Mouse (Mus musculus): ENCODE measurements at regions not wholly inside any gene's neighbourhood (a gene's known extent, or its start where the extent isn't known, plus 50 kb on each side); places are given as distances from the start of the nearest gene placed in this dataset.

- Histone ChIP-seq H3K4me3 (peak overlapping the region; percentile 5), H3K9ac (no peak overlapping the region), H3K4me1 (no peaks in the 10 kb centered on the region), H3K27ac (no peak overlapping the region), H3K27me3 (no peaks in the 10 kb centered on the region), H3K9me3 (no peaks in the 10 kb centered on the region), H3K36me3 (no peaks in the 10 kb centered on the region), H3K4me2 (peak overlapping the region; percentile 29)
- ATAC-seq (ENCODE audit: insufficient number of reproducible peaks, low FRiP score, low TSS enrichment, low read depth) = no peak
- WGBS = 47% methylated on average over 10 of the region's 10 CpGs
Measured at GRCm38 (mm10) chr3:149705724-149706123, 715.4 kb upstream of the Adgrl2 start.

- Histone ChIP-seq H3K27ac (no peak overlapping the region), H3K36me3 (no peaks in the 10 kb centered on the region), H3K4me2 (peak overlapping the region; percentile 29), H3K9ac (no peak overlapping the region), H3K9me3 (no peaks in the 10 kb centered on the region), H3K4me1 (no peaks in the 10 kb centered on the region), H3K27me3 (no peaks in the 10 kb centered on the region), H3K4me3 (peak overlapping the region; percentile 5)
- 74% methylated on average over 12 of the region's 12 CpGs for WGBS
- ATAC-seq (ENCODE audit: insufficient number of reproducible peaks, low FRiP score, low TSS enrichment, low read depth) = no peak
Measured at GRCm38 (mm10) chr3:149705322-149705721, 715.0 kb upstream of the Adgrl2 start.

- H3K9me3 ChIP-seq = no peaks in the 10 kb centered on the region
- 93% methylated on average over 4 of the region's 4 CpGs for WGBS
- no peaks in the 10 kb centered on the region for H3K36me3 ChIP-seq
- no peak overlapping the region for H3K9ac ChIP-seq
- no peaks in the 10 kb centered on the region for H3K27me3 ChIP-seq
- H3K4me3 ChIP-seq = no peak overlapping the region
- H3K4me2 ChIP-seq = no peak overlapping the region
- no peaks in the 10 kb centered on the region for H3K4me1 ChIP-seq
- no peak overlapping the region for H3K27ac ChIP-seq
- ATAC-seq (ENCODE audit: insufficient number of reproducible peaks, low FRiP score, low TSS enrichment, low read depth) = no peak
Measured at GRCm38 (mm10) chr3:149704478-149704877, 714.1 kb upstream of the Adgrl2 start.

- H3K27ac ChIP-seq = no peak overlapping the region
- no peak overlapping the region for H3K9ac ChIP-seq
- no peaks in the 10 kb centered on the region for H3K36me3 ChIP-seq
- H3K27me3 ChIP-seq = no peaks in the 10 kb centered on the region
- no peaks in the 10 kb centered on the region for H3K4me1 ChIP-seq
- no peak for ATAC-seq (ENCODE audit: insufficient number of reproducible peaks, low FRiP score, low TSS enrichment, low read depth)
- 59% methylated on average over 4 of the region's 4 CpGs for WGBS
- H3K4me3 ChIP-seq = no peak overlapping the region
- H3K9me3 ChIP-seq = no peaks in the 10 kb centered on the region
- no peak overlapping the region for H3K4me2 ChIP-seq
Measured at GRCm38 (mm10) chr3:149683561-149683960, 693.2 kb upstream of the Adgrl2 start.

GRCm38 (mm10) chr3:149682246-149682645 lies 691.9 kb upstream of the Adgrl2 start:
- H3K4me3 ChIP-seq = no peak overlapping the region
- 66% methylated on average over 5 of the region's 5 CpGs for WGBS
- no peaks in the 10 kb centered on the region for H3K27me3 ChIP-seq
- H3K9ac ChIP-seq = no peak overlapping the region
- ATAC-seq (ENCODE audit: insufficient number of reproducible peaks, low FRiP score, low TSS enrichment, low read depth) = no peak
- no peak overlapping the region for H3K4me2 ChIP-seq
- H3K9me3 ChIP-seq = no peaks in the 10 kb centered on the region
- no peaks in the 10 kb centered on the region for H3K36me3 ChIP-seq
- H3K4me1 ChIP-seq = no peaks in the 10 kb centered on the region
- H3K27ac ChIP-seq = no peak overlapping the region

GRCm38 (mm10) chr3:149673926-149674325 lies 683.6 kb upstream of the Adgrl2 start:
- ATAC-seq (ENCODE audit: insufficient number of reproducible peaks, low FRiP score, low TSS enrichment, low read depth) = no peak
- Histone ChIP-seq H3K4me2 (no peak overlapping the region), H3K4me3 (no peak overlapping the region), H3K9ac (no peak overlapping the region), H3K9me3 (no peaks in the 10 kb centered on the region), H3K27me3 (no peaks in the 10 kb centered on the region), H3K27ac (no peak overlapping the region), H3K4me1 (no peaks in the 10 kb centered on the region), H3K36me3 (no peaks in the 10 kb centered on the region)

GRCm38 (mm10) chr3:149664624-149665023 lies 674.3 kb upstream of the Adgrl2 start:
- ATAC-seq (ENCODE audit: insufficient number of reproducible peaks, low FRiP score, low TSS enrichment, low read depth) = no peak

GRCm38 (mm10) chr3:149638324-149638723 lies 648.0 kb upstream of the Adgrl2 start:
- Histone ChIP-seq H3K4me3 (no peak overlapping the region), H3K9me3 (no peaks in the 10 kb centered on the region), H3K4me2 (no peak overlapping the region), H3K36me3 (no peaks in the 10 kb centered on the region), H3K27ac (no peak overlapping the region), H3K4me1 (no peaks in the 10 kb centered on the region), H3K27me3 (no peaks in the 10 kb centered on the region), H3K9ac (no peak overlapping the region)
- 59% methylated on average over 2 of the region's 2 CpGs for WGBS
- ATAC-seq (ENCODE audit: insufficient number of reproducible peaks, low FRiP score, low TSS enrichment, low read depth) = no peak

More at GRCm38 (mm10) chr3:149664624-149665023, 674.3 kb upstream of the Adgrl2 start:
- H3K9me3 ChIP-seq = no peaks in the 10 kb centered on the region
- no peaks in the 10 kb centered on the region for H3K27me3 ChIP-seq
- 88% methylated on average over 3 of the region's 3 CpGs for WGBS
- no peak overlapping the region for H3K4me3 ChIP-seq
- H3K4me1 ChIP-seq = no peaks in the 10 kb centered on the region
- H3K27ac ChIP-seq = no peak overlapping the region
- no peaks in the 10 kb centered on the region for H3K36me3 ChIP-seq
- no peak overlapping the region for H3K9ac ChIP-seq
- H3K4me2 ChIP-seq = no peak overlapping the region

GRCm38 (mm10) chr3:149626186-149626585 lies 635.8 kb upstream of the Adgrl2 start:
- no peak overlapping the region for H3K4me2 ChIP-seq
- ATAC-seq (ENCODE audit: insufficient number of reproducible peaks, low FRiP score, low TSS enrichment, low read depth) = no peak

GRCm38 (mm10) chr3:149625497-149625896 lies 635.1 kb upstream of the Adgrl2 start:
- Histone ChIP-seq H3K27ac (no peak overlapping the region), H3K4me1 (no peaks in the 10 kb centered on the region), H3K36me3 (no peaks in the 10 kb centered on the region), H3K9me3 (no peaks in the 10 kb centered on the region), H3K4me3 (no peak overlapping the region), H3K27me3 (no peaks in the 10 kb centered on the region), H3K4me2 (no peak overlapping the region), H3K9ac (no peak overlapping the region)
- no peak for ATAC-seq (ENCODE audit: insufficient number of reproducible peaks, low FRiP score, low TSS enrichment, low read depth)
- 91% methylated on average over 1 of the region's 1 CpGs for WGBS

More at GRCm38 (mm10) chr3:149626186-149626585, 635.8 kb upstream of the Adgrl2 start:
- Histone ChIP-seq H3K4me1 (no peaks in the 10 kb centered on the region), H3K36me3 (no peaks in the 10 kb centered on the region), H3K27me3 (no peaks in the 10 kb centered on the region), H3K9me3 (no peaks in the 10 kb centered on the region), H3K9ac (no peak overlapping the region), H3K27ac (no peak overlapping the region), H3K4me3 (no peak overlapping the region)

- H3K27me3 ChIP-seq = no peaks in the 10 kb centered on the region
- H3K9me3 ChIP-seq = no peaks in the 10 kb centered on the region
- WGBS = 65% methylated on average over 3 of the region's 3 CpGs
- H3K36me3 ChIP-seq = no peaks in the 10 kb centered on the region
- H3K9ac ChIP-seq = no peak overlapping the region
- no peak overlapping the region for H3K4me2 ChIP-seq
- no peak overlapping the region for H3K27ac ChIP-seq
- no peaks in the 10 kb centered on the region for H3K4me1 ChIP-seq
- no peak overlapping the region for H3K4me3 ChIP-seq
- no peak for ATAC-seq (ENCODE audit: insufficient number of reproducible peaks, low FRiP score, low TSS enrichment, low read depth)
Measured at GRCm38 (mm10) chr3:149625066-149625465, 634.7 kb upstream of the Adgrl2 start.

- WGBS = 59% methylated on average over 4 of the region's 4 CpGs
- H3K9ac ChIP-seq = no peak overlapping the region
- H3K4me2 ChIP-seq = no peak overlapping the region
- H3K9me3 ChIP-seq = no peaks in the 10 kb centered on the region
- H3K27ac ChIP-seq = no peak overlapping the region
- ATAC-seq (ENCODE audit: insufficient number of reproducible peaks, low FRiP score, low TSS enrichment, low read depth) = no peak
- no peaks in the 10 kb centered on the region for H3K36me3 ChIP-seq
- no peaks in the 10 kb centered on the region for H3K4me1 ChIP-seq
- no peaks in the 10 kb centered on the region for H3K27me3 ChIP-seq
- no peak overlapping the region for H3K4me3 ChIP-seq
Measured at GRCm38 (mm10) chr3:149623851-149624532, 633.6 kb upstream of the Adgrl2 start.

- no peak overlapping the region for H3K9ac ChIP-seq
- no peak overlapping the region for H3K4me2 ChIP-seq
- no peaks in the 10 kb centered on the region for H3K36me3 ChIP-seq
- no peak overlapping the region for H3K27ac ChIP-seq
- 46% methylated on average over 5 of the region's 5 CpGs for WGBS
- H3K4me1 ChIP-seq = no peaks in the 10 kb centered on the region
- no peaks in the 10 kb centered on the region for H3K9me3 ChIP-seq
- H3K27me3 ChIP-seq = no peaks in the 10 kb centered on the region
- no peak for ATAC-seq (ENCODE audit: insufficient number of reproducible peaks, low FRiP score, low TSS enrichment, low read depth)
- no peak overlapping the region for H3K4me3 ChIP-seq
Measured at GRCm38 (mm10) chr3:149603865-149604264, 613.5 kb upstream of the Adgrl2 start.
